Mouse (Mus musculus) heart, embryonic 12.5 days (tissue): ENCODE results near the gene Dstyk. TPM values are rescaled to one million over a fixed set of nuclear protein-coding genes. Genes with fewer than 3 reads are reported as not detected.

Experiments used
- ATAC-seq: fragments of 200-750 bp; cut with Nextera tagmentation; 2 replicates; pipeline ENCODE4 v1.8.0; 2017; ENCODE audit warnings: moderate TSS enrichment, moderate library complexity; ENCODE audit not compliant: insufficient number of reproducible peaks, low FRiP score
- H3K27ac ChIP-seq: fragments of 300-500 bp; sonication (generic); 2 replicates; pipeline ENCODE4 v1.5.1; 2016; ENCODE audit warnings: mild to moderate bottlenecking, moderate library complexity; ENCODE audit not compliant: poor library complexity, severe bottlenecking
- H3K27me3 ChIP-seq: fragments of 300-500 bp; sonication (generic); replicated peaks from 2 replicates; pipeline ENCODE4 v1.6.1; 2016; ENCODE audit warnings: mild to moderate bottlenecking, moderate library complexity
- H3K36me3 ChIP-seq: fragments of 300-500 bp; sonication (generic); 2 replicates; pipeline ENCODE4 v1.6.1; 2016; ENCODE audit warnings: mild to moderate bottlenecking, moderate library complexity
- H3K4me1 ChIP-seq: fragments of 300-500 bp; sonication (generic); replicated peaks from 2 replicates; pipeline ENCODE4 v1.6.1; 2016; ENCODE audit warnings: mild to moderate bottlenecking
- H3K4me2 ChIP-seq: fragments of 300-500 bp; sonication (generic); 2 replicates; pipeline ENCODE4 v1.6.1; 2016; ENCODE audit warnings: mild to moderate bottlenecking, moderate library complexity
- H3K4me3 ChIP-seq: fragments of 300-500 bp; sonication (generic); 2 replicates; pipeline ENCODE4 v1.5.1; 2016; ENCODE audit warnings: mild to moderate bottlenecking
- H3K9ac ChIP-seq: fragments of 300-500 bp; sonication (generic); 2 replicates; pipeline ENCODE4 v1.6.1; 2016; ENCODE audit warnings: mild to moderate bottlenecking, moderate library complexity
- H3K9me3 ChIP-seq: fragments of 300-500 bp; sonication (generic); replicated peaks from 2 replicates; pipeline ENCODE4 v1.6.1; 2016; ENCODE audit warnings: mild to moderate bottlenecking, moderate library complexity
- WGBS: fragments of 180-500 bp; shearing (Covaris S2); methylation state at CpG from one replicate; pipeline ENCODE4 v1.1.7; 2016; 5-methylcytosine and 5-hydroxymethylcytosine counted together
- polyA plus RNA-seq: library from polyadenylated mRNA; unstranded; fragments of >200 nt; fragmentation: Nextera tagmentation; extraction: Ambion mirVana; gene quantifications from 2 replicates; pipeline ENCODE4 v1.2.1, GENCODE M21; 2016

Dstyk gene
- polyA plus RNA-seq, 1 experiment from 2014 or later, result 13.6 TPM

DNA sequence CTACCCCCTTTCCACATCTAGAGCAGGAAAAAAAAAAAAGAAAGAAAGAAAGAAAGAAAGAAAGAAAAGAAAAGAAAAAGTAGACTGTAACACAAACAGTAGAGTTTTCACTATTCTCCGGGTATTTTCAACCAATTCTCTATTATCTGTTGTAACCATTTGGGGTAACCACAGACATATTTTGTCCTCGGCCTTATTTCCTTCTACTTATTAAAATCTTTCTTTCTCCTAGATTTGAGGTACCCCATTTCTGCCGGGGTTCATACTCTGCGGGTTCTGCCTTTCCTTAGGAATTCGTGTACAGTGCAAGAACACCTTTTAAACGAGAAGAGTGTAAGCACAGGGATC lies 438 bp upstream of the Dstyk start:
- 17% methylated on average over 6 of the region's 6 CpGs for WGBS
- H3K4me2 ChIP-seq, result peak overlapping the region; percentile 76
- H3K4me3 ChIP-seq, result peak overlapping the region; percentile 77
- peaks cover 12% of the 10 kb centered on the region for H3K4me1 ChIP-seq
- ATAC-seq, result no peak
- H3K36me3 ChIP-seq, result no peaks in the 10 kb centered on the region
- no peaks in the 10 kb centered on the region for H3K9me3 ChIP-seq
- H3K27me3 ChIP-seq, result no peaks in the 10 kb centered on the region
- H3K27ac ChIP-seq, result peak overlapping the region; percentile 93
- H3K9ac ChIP-seq, result peak overlapping the region; percentile 86

DNA sequence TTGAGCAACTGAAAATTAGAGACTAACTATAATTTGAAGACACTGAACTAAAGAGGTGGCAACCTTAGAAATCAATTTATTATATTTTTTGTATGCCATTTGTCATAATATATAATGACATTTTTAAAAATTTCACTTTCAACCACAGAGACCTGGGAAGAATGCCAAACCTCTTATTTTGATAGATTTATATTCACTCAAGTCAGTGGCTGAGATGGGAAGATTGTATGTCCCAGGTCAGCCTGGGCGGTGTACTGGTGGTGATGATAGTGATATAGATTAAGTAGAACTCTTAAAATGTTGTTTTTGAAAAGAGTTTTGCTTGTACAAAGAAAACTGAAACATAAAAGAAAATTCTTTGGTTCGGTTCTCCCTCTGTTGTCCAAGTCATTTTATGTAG lies 2.9 kb downstream of the Dstyk start:
- peaks cover 8% of the 10 kb centered on the region; the same call in 1 of the 2 replicates for H3K36me3 ChIP-seq
- WGBS, result 82% methylated on average over 2 of the region's 2 CpGs
- H3K9ac ChIP-seq, result no peak overlapping the region
- H3K27me3 ChIP-seq, result no peaks in the 10 kb centered on the region
- no peak overlapping the region for H3K27ac ChIP-seq
- no peak overlapping the region for H3K4me2 ChIP-seq
- H3K4me3 ChIP-seq, result no peak overlapping the region
- H3K4me1 ChIP-seq, result peaks cover 12% of the 10 kb centered on the region
- ATAC-seq, result no peak
- H3K9me3 ChIP-seq, result no peaks in the 10 kb centered on the region; the same call in 1 of the 2 replicates

DNA sequence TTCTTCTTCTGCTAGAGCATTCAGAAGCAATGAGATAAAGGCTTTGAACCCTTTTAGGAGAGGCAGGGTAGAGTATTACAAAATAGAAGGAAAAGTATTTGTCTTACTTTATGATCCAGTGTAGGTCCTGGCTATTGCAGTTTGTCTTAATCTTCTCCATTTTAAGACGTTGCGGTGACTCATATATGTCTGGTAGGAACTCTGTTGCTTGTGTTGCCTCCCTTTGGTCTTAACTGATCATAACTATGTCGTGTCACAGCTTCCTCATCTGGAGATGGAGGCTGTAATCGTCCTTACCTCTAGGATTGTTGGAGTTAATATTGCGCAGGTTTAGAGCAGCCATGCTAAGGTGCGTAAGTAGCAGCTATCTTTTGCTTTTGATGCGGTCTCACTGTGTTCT lies 3.3 kb downstream of the Dstyk start:
- H3K4me2 ChIP-seq, result no peak overlapping the region
- no peak overlapping the region for H3K27ac ChIP-seq
- WGBS, result 82% methylated on average over 7 of the region's 7 CpGs
- no peak for ATAC-seq
- H3K36me3 ChIP-seq, result peaks cover 8% of the 10 kb centered on the region; the same call in 1 of the 2 replicates
- H3K4me1 ChIP-seq, result peaks cover 12% of the 10 kb centered on the region
- H3K27me3 ChIP-seq, result no peaks in the 10 kb centered on the region
- H3K4me3 ChIP-seq, result no peak overlapping the region
- no peaks in the 10 kb centered on the region; the same call in 1 of the 2 replicates for H3K9me3 ChIP-seq
- no peak overlapping the region for H3K9ac ChIP-seq

DNA sequence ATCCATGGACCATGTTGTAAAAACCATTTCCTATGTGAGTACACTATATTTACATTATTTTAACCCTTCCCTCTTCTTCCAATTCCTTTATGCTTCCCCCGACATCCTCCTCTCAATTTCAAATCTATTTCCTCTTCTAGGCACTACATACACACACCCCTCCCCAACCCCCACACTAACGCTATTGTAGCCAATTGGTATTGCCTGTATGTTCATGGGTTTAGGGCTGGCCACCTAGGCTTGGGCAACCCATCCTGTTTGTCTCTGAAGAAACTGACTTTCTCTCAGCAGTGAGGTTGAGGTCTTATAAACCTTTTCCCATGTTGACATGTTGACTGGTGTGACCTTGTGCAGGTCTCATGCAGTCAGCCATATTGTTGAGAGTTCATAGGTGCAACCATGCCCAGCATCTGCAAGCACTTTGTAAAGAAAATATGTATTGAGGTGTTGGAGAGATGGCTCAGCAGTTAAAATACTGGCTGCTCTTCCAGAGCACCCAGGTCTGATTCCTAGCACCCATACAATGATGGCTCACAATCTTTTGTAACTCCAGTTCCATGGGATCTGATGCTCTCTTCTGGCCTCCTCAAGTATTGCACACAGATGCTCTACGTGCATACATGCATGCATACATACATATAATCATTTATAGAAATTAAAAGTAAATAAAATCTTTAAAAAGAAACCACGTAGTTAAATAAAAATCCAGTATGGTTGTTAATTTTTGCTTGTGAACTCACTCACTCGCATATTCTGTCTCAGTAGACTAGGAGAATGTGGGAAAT lies 5.7 kb downstream of the Dstyk start:
- 87% methylated on average over 5 of the region's 5 CpGs for WGBS
- no peak overlapping the region for H3K27ac ChIP-seq
- no peak overlapping the region for H3K9ac ChIP-seq
- H3K4me3 ChIP-seq, result no peak overlapping the region
- no peak overlapping the region for H3K4me2 ChIP-seq
- H3K36me3 ChIP-seq, result peaks cover 8% of the 10 kb centered on the region; the same call in 1 of the 2 replicates
- H3K4me1 ChIP-seq, result peaks cover 8% of the 10 kb centered on the region
- no peak for ATAC-seq
- no peaks in the 10 kb centered on the region for H3K27me3 ChIP-seq
- no peaks in the 10 kb centered on the region; the same call in 1 of the 2 replicates for H3K9me3 ChIP-seq

DNA sequence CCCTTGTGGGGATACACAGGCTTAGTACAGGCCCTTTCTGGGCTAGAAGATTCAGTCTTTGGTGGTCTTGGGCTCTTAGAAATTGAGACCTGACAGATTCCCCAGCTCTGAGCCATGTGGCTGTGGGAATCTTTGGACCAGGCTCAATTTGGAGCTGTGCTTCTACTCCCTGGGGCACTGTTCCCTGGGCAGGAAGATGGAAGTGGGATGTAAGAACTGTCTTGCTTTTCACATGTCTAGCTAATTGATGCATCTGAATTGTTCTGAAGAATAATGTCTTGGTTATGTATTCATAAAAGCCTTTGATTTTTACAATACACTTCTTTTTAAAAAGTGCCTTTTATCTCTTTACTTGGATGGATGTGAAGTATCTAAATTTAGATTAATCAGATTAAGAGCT lies 8.2 kb downstream of the Dstyk start:
- Histone ChIP-seq H3K4me3 (no peak overlapping the region), H3K27ac (no peak overlapping the region), H3K27me3 (no peaks in the 10 kb centered on the region), H3K36me3 (peaks cover 8% of the 10 kb centered on the region; the same call in 1 of the 2 replicates), H3K9me3 (no peaks in the 10 kb centered on the region; the same call in 1 of the 2 replicates), H3K4me2 (no peak overlapping the region), H3K4me1 (no peaks in the 10 kb centered on the region; the same call in 1 of the 2 replicates), H3K9ac (no peak overlapping the region)
- no peak for ATAC-seq

DNA sequence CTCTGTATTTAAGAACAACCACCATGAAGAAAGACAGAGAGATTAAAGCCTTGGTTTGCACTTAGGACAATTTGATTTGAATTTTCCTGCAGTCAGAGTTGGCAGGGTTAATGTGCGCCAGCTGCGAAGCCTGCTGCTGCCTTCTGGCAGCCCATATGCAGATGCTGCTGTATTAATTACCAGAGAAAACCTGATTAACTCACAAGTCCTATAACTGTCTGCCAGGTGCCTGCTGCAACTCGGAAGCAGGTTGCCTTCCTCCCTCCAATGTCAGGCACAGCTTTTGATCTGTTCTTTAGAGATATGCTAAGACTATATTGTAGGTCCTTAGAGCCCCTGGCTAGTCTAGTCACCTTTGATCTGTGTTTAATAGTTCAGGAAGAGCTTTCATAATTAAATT lies 13.5 kb downstream of the Dstyk start:
- Histone ChIP-seq H3K36me3 (peaks cover 14% of the 10 kb centered on the region), H3K9ac (no peak overlapping the region), H3K27me3 (no peaks in the 10 kb centered on the region), H3K4me1 (peaks cover 11% of the 10 kb centered on the region; the same call in 1 of the 2 replicates), H3K27ac (no peak overlapping the region), H3K4me3 (no peak overlapping the region), H3K9me3 (no peaks in the 10 kb centered on the region), H3K4me2 (no peak overlapping the region)
- WGBS, result 87% methylated on average over 3 of the region's 3 CpGs
- ATAC-seq, result no peak

DNA sequence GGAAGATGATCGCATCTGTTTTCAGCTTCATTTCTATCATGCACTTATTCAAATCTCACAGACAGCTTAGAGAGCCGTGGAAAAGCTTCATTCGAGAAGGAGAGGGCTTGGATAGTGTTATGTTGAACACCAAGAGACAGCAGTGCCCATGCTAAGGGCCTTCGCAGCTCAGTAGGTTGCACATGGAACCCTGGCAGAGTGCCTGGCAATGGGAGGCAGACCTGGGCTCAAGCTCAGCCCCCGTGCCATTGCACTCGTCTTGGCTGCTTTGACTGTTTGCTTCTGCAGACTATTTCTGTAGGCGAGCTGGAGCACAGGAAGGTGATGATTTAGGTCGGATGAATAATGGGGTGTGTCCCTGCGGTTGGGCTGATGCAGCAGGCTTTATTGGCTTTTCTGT lies 14.4 kb downstream of the Dstyk start:
- Histone ChIP-seq H3K36me3 (peaks cover 18% of the 10 kb centered on the region), H3K27me3 (no peaks in the 10 kb centered on the region), H3K9ac (no peak overlapping the region), H3K9me3 (no peaks in the 10 kb centered on the region), H3K4me1 (peaks cover 11% of the 10 kb centered on the region; the same call in 1 of the 2 replicates), H3K27ac (no peak overlapping the region), H3K4me3 (no peak overlapping the region), H3K4me2 (no peak overlapping the region)
- 73% methylated on average over 9 of the region's 9 CpGs for WGBS
- no peak for ATAC-seq

DNA sequence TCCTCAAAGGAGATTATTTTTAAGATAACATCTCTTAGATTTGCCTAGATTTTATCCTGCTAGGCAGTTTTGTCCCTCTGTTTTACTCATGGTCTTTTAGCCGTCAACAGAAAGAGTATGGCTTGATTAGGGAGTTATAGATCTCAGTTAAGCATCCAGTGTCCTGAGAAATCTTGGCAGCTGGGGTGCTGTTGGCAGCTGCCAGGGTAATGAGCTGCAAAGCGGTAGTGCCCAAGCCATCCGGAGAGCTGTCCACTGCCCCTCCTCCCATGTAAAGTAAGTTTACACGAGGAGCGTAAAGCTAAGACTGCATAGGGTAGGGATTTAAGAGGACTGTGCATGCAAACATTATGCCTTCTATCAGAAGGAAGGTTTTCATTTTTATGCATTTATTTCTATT lies 16.0 kb downstream of the Dstyk start:
- no peak for ATAC-seq
- WGBS, result 85% methylated on average over 5 of the region's 5 CpGs
- Histone ChIP-seq H3K4me3 (no peak overlapping the region), H3K27ac (no peak overlapping the region), H3K9ac (no peak overlapping the region), H3K4me1 (peaks cover 11% of the 10 kb centered on the region; the same call in 1 of the 2 replicates), H3K9me3 (no peaks in the 10 kb centered on the region), H3K27me3 (no peaks in the 10 kb centered on the region), H3K36me3 (peaks cover 24% of the 10 kb centered on the region), H3K4me2 (no peak overlapping the region)

DNA sequence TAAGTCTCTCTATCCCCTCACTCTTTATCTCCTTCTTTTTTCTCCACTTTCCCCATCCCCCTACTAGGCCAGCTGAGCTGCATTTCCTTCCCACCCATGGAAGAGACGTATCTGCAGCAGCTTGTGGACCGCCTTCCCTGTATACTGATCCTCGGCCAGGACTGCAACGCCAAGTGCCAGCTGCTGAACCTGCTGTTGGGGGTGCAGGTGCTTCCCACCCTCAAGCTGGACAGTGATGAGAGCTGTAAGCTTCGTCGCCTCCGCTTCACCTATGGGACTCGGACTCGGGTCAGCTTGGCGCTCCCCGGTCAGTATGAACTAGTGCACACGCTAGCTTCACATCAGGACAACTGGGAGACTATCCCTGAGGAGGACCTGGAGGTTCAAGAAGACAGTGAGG lies 16.7 kb downstream of the Dstyk start:
- Histone ChIP-seq H3K27ac (no peak overlapping the region), H3K27me3 (no peaks in the 10 kb centered on the region), H3K4me2 (no peak overlapping the region), H3K9ac (no peak overlapping the region), H3K36me3 (peaks cover 24% of the 10 kb centered on the region), H3K9me3 (no peaks in the 10 kb centered on the region), H3K4me3 (no peak overlapping the region), H3K4me1 (peaks cover 11% of the 10 kb centered on the region; the same call in 1 of the 2 replicates)
- no peak for ATAC-seq
- WGBS, result 90% methylated on average over 12 of the region's 12 CpGs

DNA sequence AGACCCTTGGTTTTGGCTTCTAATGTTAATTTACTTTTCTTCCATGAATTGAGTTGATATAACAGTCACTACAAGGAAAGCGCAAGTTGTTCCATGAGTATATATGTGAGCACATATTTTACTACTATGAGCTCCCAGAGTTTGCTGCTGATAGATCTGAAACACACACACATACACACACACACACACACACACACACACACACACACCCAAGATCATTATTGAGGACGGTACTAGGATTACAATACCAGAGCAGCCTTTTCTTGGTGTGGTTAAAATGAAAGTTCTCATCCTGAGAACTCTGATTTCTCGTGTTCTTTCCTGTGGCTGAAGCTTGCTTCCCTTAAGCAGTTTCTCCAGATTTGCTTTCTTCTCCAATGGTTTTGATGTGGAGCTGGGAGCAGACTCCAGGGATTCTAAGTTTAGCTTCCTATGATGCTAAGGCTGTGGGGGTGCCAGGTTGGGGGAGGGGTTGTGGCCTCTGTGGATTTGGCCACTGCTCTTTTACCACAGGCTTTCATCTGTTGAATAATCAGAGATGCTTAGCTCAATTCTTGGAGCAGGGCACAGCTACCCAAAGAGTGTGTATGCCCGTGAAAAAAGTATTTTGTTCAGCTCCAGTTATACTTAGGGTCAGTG lies 19.1 kb downstream of the Dstyk start:
- ATAC-seq, result no peak
- Histone ChIP-seq H3K9ac (no peak overlapping the region), H3K27ac (no peak overlapping the region), H3K36me3 (peaks cover 43% of the 10 kb centered on the region), H3K4me2 (no peak overlapping the region), H3K4me1 (peaks cover 11% of the 10 kb centered on the region; the same call in 1 of the 2 replicates), H3K27me3 (no peaks in the 10 kb centered on the region), H3K9me3 (peaks cover 4% of the 10 kb centered on the region), H3K4me3 (no peak overlapping the region)
- 77% methylated on average over 4 of the region's 4 CpGs for WGBS

DNA sequence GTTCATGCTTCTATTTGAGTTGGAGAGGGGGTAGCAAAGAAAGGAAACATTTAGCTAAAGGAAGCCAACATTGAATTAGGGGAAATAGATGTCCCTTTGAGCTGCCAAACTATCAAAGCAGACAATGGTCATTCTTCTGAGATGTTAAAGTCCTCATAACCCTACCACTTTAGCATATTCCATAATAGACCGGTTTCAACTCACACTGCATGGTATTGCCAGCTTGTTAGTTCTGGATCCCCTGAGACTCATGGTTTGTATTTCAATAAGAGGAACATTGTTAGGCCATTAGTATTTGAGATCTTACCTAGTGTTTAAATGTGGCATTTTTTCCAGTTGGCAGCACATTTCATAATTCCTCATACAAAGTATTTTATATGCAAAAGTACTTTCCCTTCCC lies 19.6 kb downstream of the Dstyk start:
- Histone ChIP-seq H3K36me3 (peaks cover 49% of the 10 kb centered on the region), H3K4me3 (no peak overlapping the region), H3K9me3 (peaks cover 4% of the 10 kb centered on the region), H3K4me1 (peaks cover 6% of the 10 kb centered on the region; the same call in 1 of the 2 replicates), H3K4me2 (no peak overlapping the region), H3K27ac (no peak overlapping the region), H3K9ac (no peak overlapping the region), H3K27me3 (no peaks in the 10 kb centered on the region)
- WGBS, result 80% methylated on average over 1 of the region's 1 CpGs
- no peak for ATAC-seq
